Mouse (Mus musculus): Measurements from ENCODE around the gene Psme3. TPM values are rescaled to one million over a fixed set of nuclear protein-coding genes. Genes with fewer than 3 reads are reported as not detected.

Psme3 gene
- polyA plus RNA-seq, 1 experiment from 2014 or later, result 111 TPM

DNA sequence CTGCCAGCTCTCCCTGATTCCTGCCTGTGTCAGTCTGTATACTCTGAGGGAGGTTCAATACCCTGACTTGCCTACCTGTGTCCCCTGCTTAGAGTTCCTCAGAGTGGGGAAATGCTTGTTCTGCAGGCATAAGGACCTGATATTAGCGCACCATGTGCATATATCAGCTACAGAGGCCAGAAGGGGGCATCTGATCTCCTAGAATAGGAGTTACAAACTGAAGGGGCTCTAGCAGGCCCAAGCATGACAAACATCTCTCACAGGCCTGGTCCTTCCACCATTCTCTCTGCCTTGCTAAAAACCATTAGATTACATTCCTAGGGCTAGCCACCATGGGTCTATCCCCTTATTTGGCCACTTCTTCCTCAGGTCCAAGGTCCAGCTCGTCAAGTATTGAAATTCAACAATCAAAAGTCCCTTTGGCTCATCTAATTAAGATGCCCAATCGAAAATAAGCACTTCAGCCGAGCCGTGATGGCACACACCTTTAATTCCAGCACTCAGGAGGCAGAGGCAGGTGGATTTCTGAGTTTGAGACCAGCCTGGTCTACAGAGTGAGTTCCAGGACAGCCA is 38.5 kb downstream of the Psme3 start:
- 87% methylated on average over 5 of the region's 5 CpGs for WGBS (ENCODE audit: missing documents)
- no peak overlapping the region for H3K27ac ChIP-seq
- no peaks in the 10 kb centered on the region for H3K79me2 ChIP-seq (ENCODE audit: inconsistent target)
- H3K4me3 ChIP-seq (ENCODE audit: inconsistent target), result no peak overlapping the region
- H3K36me3 ChIP-seq (ENCODE audit: inconsistent target), result no peaks in the 10 kb centered on the region

DNA sequence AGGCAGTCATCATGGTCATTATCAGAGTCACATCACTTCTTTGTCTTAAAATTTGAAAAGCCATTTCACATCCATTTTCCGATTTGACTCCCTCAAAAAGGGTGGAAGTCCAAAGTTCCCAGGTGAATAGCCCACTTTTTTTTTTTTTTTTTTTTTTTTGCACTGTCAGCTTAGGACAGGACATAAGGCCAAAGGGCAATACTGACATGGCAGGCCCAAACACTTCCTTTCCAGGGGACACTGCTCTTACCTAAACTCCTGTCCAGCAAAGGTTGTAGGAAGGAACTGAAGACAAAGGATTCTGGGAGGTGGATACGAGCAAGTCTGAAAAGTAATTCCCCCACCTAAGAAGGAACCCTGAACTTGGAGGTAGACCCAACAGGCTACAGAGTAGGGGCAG is 39.9 kb downstream of the Psme3 start:
- no peak overlapping the region for H3K27ac ChIP-seq
- no peak overlapping the region for H3K4me3 ChIP-seq (ENCODE audit: inconsistent target)
- no peaks in the 10 kb centered on the region for H3K36me3 ChIP-seq (ENCODE audit: inconsistent target)
- H3K79me2 ChIP-seq (ENCODE audit: inconsistent target), result no peaks in the 10 kb centered on the region
- WGBS (ENCODE audit: missing documents), result 95% methylated on average over 2 of the region's 2 CpGs

DNA sequence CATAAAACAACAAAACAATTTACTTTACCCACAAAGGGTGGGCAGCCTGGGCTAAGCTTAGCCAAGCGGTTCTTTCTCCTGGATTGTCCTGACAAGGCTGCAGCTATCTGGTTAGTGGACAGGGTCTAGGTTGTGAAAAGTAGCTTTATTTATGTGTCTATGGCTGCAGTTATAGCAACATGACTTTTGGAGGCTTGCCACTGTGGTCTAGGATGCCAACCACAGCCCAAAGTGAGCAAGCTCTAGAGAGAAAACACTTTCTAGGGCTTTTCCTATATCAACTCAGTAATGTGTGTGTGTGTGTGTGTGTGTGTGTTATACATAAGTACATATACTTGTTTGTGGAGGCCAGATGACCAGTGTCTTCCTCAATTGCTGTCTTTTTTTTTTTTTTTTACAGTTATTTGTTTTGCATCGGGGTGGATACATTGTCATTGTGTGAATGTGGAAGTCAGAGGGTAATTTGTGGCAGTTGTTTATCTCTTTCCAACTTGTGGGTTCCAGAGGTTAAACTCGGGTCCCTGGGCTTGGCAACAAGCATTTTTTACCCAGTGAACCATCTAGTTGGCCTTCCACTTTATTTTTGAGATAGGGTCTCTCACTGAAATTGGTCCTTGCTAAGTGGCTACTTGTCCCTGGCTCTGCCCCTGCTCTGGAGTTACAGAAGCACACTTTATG is 41.6 kb downstream of the Psme3 start:
- H3K79me2 ChIP-seq (ENCODE audit: inconsistent target), result no peaks in the 10 kb centered on the region
- H3K4me3 ChIP-seq (ENCODE audit: inconsistent target), result no peak overlapping the region
- WGBS (ENCODE audit: missing documents), result 27% methylated on average over 3 of the region's 3 CpGs
- no peak overlapping the region for H3K27ac ChIP-seq
- H3K36me3 ChIP-seq (ENCODE audit: inconsistent target), result no peaks in the 10 kb centered on the region

DNA sequence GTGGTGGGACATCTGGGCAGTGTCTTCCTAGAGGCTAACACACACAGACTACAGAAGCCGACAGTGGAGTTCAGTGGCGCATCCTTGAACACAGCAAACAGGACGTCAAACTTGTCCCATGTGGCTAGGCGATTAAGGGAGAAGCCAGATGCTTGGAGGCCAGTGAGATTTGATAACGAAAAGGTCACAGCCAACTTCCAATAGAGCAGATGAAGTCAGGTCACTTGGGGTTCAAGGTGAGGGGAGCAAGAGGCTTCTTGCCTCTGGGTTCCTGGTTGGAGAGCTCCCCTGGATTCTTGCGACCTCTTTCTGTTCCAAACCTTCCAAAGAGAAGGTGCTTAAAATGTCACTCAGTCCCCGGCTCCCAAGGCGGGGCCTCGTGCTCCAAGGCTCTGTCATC is 43.8 kb downstream of the Psme3 start:
- no peaks in the 10 kb centered on the region for H3K36me3 ChIP-seq (ENCODE audit: inconsistent target)
- no peaks in the 10 kb centered on the region for H3K79me2 ChIP-seq (ENCODE audit: inconsistent target)
- no peak overlapping the region for H3K27ac ChIP-seq
- WGBS (ENCODE audit: missing documents), result 93% methylated on average over 9 of the region's 9 CpGs
- no peak overlapping the region for H3K4me3 ChIP-seq (ENCODE audit: inconsistent target)

DNA sequence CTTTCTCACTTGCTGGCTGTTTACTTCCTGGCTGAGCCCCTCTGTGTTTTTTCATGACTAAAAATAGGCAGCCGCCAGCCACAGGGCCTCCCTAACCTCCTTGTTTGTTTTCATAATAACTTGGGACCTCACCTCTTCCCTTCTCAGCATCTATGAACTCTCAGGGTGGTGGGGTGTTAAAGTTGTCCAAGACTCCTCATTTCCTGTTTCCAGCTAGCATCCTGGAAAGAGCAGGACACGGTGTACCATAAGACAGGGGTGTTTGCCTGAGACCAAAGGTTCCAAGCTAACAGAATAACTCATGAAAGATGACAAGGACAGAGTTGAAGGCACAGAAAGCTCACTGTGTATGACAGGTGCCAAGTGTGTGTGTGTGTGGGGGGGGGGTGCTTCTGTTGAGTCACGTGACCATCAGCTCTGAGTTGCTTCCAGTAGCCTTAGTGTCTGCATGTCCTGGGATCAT is 44.7 kb downstream of the Psme3 start:
- no peak overlapping the region for H3K4me3 ChIP-seq (ENCODE audit: inconsistent target)
- no peak overlapping the region for H3K27ac ChIP-seq
- H3K36me3 ChIP-seq (ENCODE audit: inconsistent target), result no peaks in the 10 kb centered on the region
- no peaks in the 10 kb centered on the region for H3K79me2 ChIP-seq (ENCODE audit: inconsistent target)
- WGBS (ENCODE audit: missing documents), result 47% methylated on average over 3 of the region's 3 CpGs

DNA sequence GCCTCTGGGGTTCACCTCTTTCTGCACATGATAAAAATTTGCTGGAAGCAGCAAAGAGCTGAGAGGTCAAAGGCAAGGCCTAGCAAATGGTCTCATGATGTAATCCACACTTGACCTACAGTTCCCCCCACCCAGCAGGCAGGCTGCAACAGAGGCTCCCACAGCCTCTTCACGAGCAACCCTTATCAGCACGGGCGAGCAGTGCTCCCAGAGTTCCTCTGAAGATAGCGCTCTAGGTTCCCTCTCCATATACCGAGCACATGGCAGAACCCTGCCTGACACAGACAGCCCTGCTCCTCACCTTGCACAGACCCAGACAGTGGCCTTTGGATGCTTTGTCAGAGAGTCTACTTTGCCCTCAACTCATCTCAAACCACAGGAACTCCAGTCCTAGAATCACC is 48.5 kb downstream of the Psme3 start:
- Histone ChIP-seq H3K27ac (no peak overlapping the region), H3K36me3 (ENCODE audit: inconsistent target) (no peaks in the 10 kb centered on the region), H3K79me2 (ENCODE audit: inconsistent target) (no peaks in the 10 kb centered on the region), H3K4me3 (ENCODE audit: inconsistent target) (no peak overlapping the region)
- 88% methylated on average over 5 of the region's 5 CpGs for WGBS (ENCODE audit: missing documents)

DNA sequence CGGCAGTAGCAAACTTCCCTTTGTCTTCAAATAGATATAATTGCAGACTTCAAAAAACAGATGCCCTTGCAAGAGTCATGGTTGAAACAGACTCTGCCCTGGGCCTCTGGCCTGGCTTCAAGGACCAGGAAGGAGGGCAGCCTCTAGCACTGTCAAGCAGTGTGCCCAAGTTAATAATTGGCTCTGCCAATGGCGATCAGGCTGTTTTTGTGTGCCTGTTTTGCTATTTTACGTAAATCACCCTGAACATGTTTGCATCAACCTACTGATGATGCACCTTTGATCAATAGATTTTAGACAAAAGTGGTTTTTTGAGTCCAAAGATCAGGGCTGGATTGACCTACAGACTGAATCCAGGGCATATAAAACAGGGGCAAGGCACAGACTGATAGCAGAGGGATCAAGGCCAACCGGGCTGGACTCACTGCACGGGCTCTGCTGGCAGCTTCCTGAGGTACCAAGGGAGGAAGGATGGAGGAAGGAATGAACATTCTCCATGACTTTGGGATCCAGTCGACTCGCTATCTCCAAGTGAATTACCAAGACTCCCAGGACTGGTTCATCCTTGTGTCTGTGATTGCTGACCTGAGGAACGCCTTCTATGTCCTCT is 51.4 kb downstream of the Psme3 start, which contains the start of gene G6pc:
Gene G6pc (plus strand): TSS at position 236 of the 610 bp plus-strand sequence.
- H3K4me3 ChIP-seq (ENCODE audit: inconsistent target), result no peak within 1 kb of the TSS
- H3K36me3 ChIP-seq (ENCODE audit: inconsistent target), result no peaks in the 10 kb centered on the region
- WGBS (ENCODE audit: missing documents), result 94% methylated on average over 8 of the region's 8 CpGs
- H3K27ac ChIP-seq, result no peak within 1 kb of the TSS
- H3K79me2 ChIP-seq (ENCODE audit: inconsistent target), result no peaks in the 10 kb centered on the region

DNA sequence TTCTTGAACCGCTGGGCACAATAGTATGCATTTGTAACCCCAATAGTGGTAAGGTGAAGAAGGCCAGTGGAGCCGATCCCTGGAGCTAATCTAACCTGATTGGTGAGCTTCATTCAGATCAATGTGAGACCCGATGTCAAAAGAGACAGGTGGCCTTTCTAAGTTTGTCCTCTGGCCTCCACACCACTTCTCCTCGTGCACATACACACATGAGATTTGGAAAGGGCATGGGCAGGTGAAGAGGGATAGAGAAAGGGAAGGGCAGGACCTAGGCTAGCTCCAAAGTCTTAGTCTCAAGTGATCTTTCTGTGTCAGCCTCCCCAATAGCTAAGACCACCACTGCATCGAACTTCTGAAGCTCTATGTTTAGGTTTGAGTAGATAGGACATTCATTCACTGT is 54.1 kb downstream of the Psme3 start:
- H3K27ac ChIP-seq, result no peak overlapping the region
- no peaks in the 10 kb centered on the region for H3K36me3 ChIP-seq (ENCODE audit: inconsistent target)
- H3K4me3 ChIP-seq (ENCODE audit: inconsistent target), result no peak overlapping the region
- 78% methylated on average over 5 of the region's 5 CpGs for whole genome bisulfite sequencing (ENCODE audit: missing documents)
- no peaks in the 10 kb centered on the region for H3K79me2 ChIP-seq (ENCODE audit: inconsistent target)

Other genes starting within 250 kb of the Psme3 start
- 71.6 to 194 TPM (median 117 TPM) in 3 replicates for gene Naglu, start 246.2 kb upstream of the Psme3 start, polyA plus RNA-seq (2018)
- 0.22 to 0.84 TPM (median 0.32 TPM) in 3 replicates for gene Hsd17b1, start 237.8 kb upstream of the Psme3 start, polyA plus RNA-seq (2018)
- 18.6 to 23.1 TPM (median 19.3 TPM) in 3 replicates for gene Coasy, start 233.6 kb upstream of the Psme3 start, polyA plus RNA-seq (2018)
- 33.1 to 44.4 TPM (median 37.3 TPM) in 3 replicates for gene Mlx, start 228.9 kb upstream of the Psme3 start, polyA plus RNA-seq (2018)
- 0.90 to 14.7 TPM (median 3.7 TPM) in 3 replicates for gene Psmc3ip, start 220.8 kb upstream of the Psme3 start, polyA plus RNA-seq (2018)
- gene Retreg3, start 196.3 kb upstream of the Psme3 start, polyA plus RNA-seq (2018), result 38.2 to 59.4 TPM (median 44.0 TPM) in 3 replicates
- gene Tubg1, start 196.3 kb upstream of the Psme3 start, polyA plus RNA-seq (2018), result 10.9 to 24.7 TPM (median 23.0 TPM) in 3 replicates
- gene Tubg2, start 160.3 kb upstream of the Psme3 start, polyA plus RNA-seq (2018), result 0.13 TPM in 1 of 3 replicates, not detected in the others
- gene Cntnap1, start 145.7 kb upstream of the Psme3 start, polyA plus RNA-seq (2018), result 0.17 to 0.34 TPM (median 0.27 TPM) in 3 replicates
- 0.67 to 3.1 TPM (median 2.7 TPM) in 3 replicates for gene Plekhh3, start 144.9 kb upstream of the Psme3 start, polyA plus RNA-seq (2018)
- not detected in 3 replicates for gene Ccr10, start 140.8 kb upstream of the Psme3 start, polyA plus RNA-seq (2018)
- 19.6 to 40.4 TPM (median 38.1 TPM) in 3 replicates for gene Ezh1, start 89.8 kb upstream of the Psme3 start, polyA plus RNA-seq (2018)
- 0.36 TPM in 1 of 3 replicates, not detected in the others for gene Ramp2, start 70.2 kb upstream of the Psme3 start, polyA plus RNA-seq (2018)
- 90.9 to 128 TPM (median 115 TPM) in 3 replicates for gene Vps25, start 62.5 kb upstream of the Psme3 start, polyA plus RNA-seq (2018)
- gene Wnk4, start 55.6 kb upstream of the Psme3 start, polyA plus RNA-seq (2018), result not detected in 3 replicates
- 0.17 to 0.29 TPM in 2 of 3 replicates, not detected in the other for gene Cntd1, start 37.2 kb upstream of the Psme3 start, polyA plus RNA-seq (2018)
- gene Coa3, start 37.1 kb upstream of the Psme3 start, polyA plus RNA-seq (2018), result 46.1 to 108 TPM (median 103 TPM) in 3 replicates
- 89.3 to 112 TPM (median 98.9 TPM) in 3 replicates for gene Becn1, start 13.9 kb upstream of the Psme3 start, polyA plus RNA-seq (2018)
- 0.43 to 1.0 TPM (median 0.67 TPM) in 3 replicates for gene Aoc2, start 8.8 kb downstream of the Psme3 start, polyA plus RNA-seq (2018)
- gene Aoc3, start 14.4 kb downstream of the Psme3 start, polyA plus RNA-seq (2018), result not detected in 3 replicates
- gene G6pc, start 51.3 kb downstream of the Psme3 start, polyA plus RNA-seq (2018), result not detected in 3 replicates
- gene Aarsd1, start 101.4 kb downstream of the Psme3 start, polyA plus RNA-seq (2018), result 11.0 to 28.5 TPM (median 12.0 TPM) in 3 replicates
- gene Gm27029, start 108.6 kb downstream of the Psme3 start, polyA plus RNA-seq (2018), result 0.82 to 2.1 TPM in 2 of 3 replicates, not detected in the other
- 7.5 to 12.0 TPM (median 11.5 TPM) in 3 replicates for gene Rundc1, start 108.9 kb downstream of the Psme3 start, polyA plus RNA-seq (2018)
- 1.6 to 5.3 TPM in 2 of 3 replicates, not detected in the other for gene Ptges3l, start 109.1 kb downstream of the Psme3 start, polyA plus RNA-seq (2018)
- gene Rpl27, start 126.1 kb downstream of the Psme3 start, polyA plus RNA-seq (2018), result 158 to 680 TPM (median 569 TPM) in 3 replicates
- 24.9 to 84.0 TPM (median 72.4 TPM) in 3 replicates for gene Ifi35, start 132.2 kb downstream of the Psme3 start, polyA plus RNA-seq (2018)
- 4.7 to 7.4 TPM (median 6.7 TPM) in 3 replicates for gene Rnd2, start 148.8 kb downstream of the Psme3 start, polyA plus RNA-seq (2018)
- 611 to 709 TPM (median 617 TPM) in 3 replicates for gene Vat1, start 150.0 kb downstream of the Psme3 start, polyA plus RNA-seq (2018)
- gene Brca1, start 235.7 kb downstream of the Psme3 start, polyA plus RNA-seq (2018), result 0.61 to 7.7 TPM (median 2.1 TPM) in 3 replicates
- gene Nbr1, start 235.9 kb downstream of the Psme3 start, polyA plus RNA-seq (2018), result 57.2 to 95.2 TPM (median 88.0 TPM) in 3 replicates

All from macrophage (primary cell).